Mouse (Mus musculus) right cerebral cortex, postnatal 36 days (tissue): ENCODE data around the gene Rapgef1.
"Not testable (repeated sequence)": the region's sequence is repeated elsewhere in the genome, so short reads cannot be mapped to it uniquely, and the experiment has no call there.

Experiments used
- DNase-seq, 2 experiments: peaks; one replicate each; pipeline ENCODE4 v3.0.0; 2022; ENCODE audit warnings: low spot score in 2 of 2, mixed read lengths in 1 of 2

Gene Rapgef1

GRCm38 (mm10) chr2:29739368-29739767 lies 119.8 kb downstream of the Rapgef1 start:
- DNase-seq: no peak

GRCm38 (mm10) chr2:29741207-29741606 lies 121.7 kb downstream of the Rapgef1 start:
- DNase-seq: no peak

- DNase-seq: no peak
Observed at GRCm38 (mm10) chr2:29744256-29744655, 124.7 kb downstream of the Rapgef1 start.

- DNase-seq: no peak
Observed at GRCm38 (mm10) chr2:29747188-29747782, 127.8 kb downstream of the Rapgef1 start.

- DNase-seq: no peak
Observed at GRCm38 (mm10) chr2:29747852-29748251, 128.3 kb downstream of the Rapgef1 start.

- no peak for DNase-seq
Observed at GRCm38 (mm10) chr2:29748499-29748898, 129.0 kb downstream of the Rapgef1 start.

GRCm38 (mm10) chr2:29751497-29751896 lies 132.0 kb downstream of the Rapgef1 start, which contains the start of gene Gm13420:
Gene Gm13420 (minus strand): TSS chr2:29751685.
- no peak for DNase-seq

GRCm38 (mm10) chr2:29752397-29752796 lies 132.9 kb downstream of the Rapgef1 start:
- DNase-seq: no peak

- DNase-seq: no peak
Observed at GRCm38 (mm10) chr2:29755693-29756092, 136.2 kb downstream of the Rapgef1 start.

- DNase-seq: no peak
Observed at GRCm38 (mm10) chr2:29764831-29765230, 145.3 kb downstream of the Rapgef1 start.

GRCm38 (mm10) chr2:29767976-29768709 lies 148.6 kb downstream of the Rapgef1 start:
- DNase-seq: no peak

- DNase-seq: no peak
Observed at GRCm38 (mm10) chr2:29768901-29769300, 149.4 kb downstream of the Rapgef1 start.

GRCm38 (mm10) chr2:29770162-29770561 lies 150.6 kb downstream of the Rapgef1 start:
- DNase-seq: no peak

GRCm38 (mm10) chr2:29771611-29772461 lies 152.3 kb downstream of the Rapgef1 start:
- DNase-seq: no peak

GRCm38 (mm10) chr2:29773323-29773722 lies 153.8 kb downstream of the Rapgef1 start:
- DNase-seq: no peak

- not testable (repeated sequence) for DNase-seq
Observed at GRCm38 (mm10) chr2:29781256-29781655, 161.7 kb downstream of the Rapgef1 start.

GRCm38 (mm10) chr2:29784290-29784689 lies 164.8 kb downstream of the Rapgef1 start:
- no peak for DNase-seq

GRCm38 (mm10) chr2:29787104-29787917 lies 167.8 kb downstream of the Rapgef1 start, which contains the start of gene Coq4:
Gene Coq4 (plus strand): TSS chr2:29787493.
- peak; percentile 90 to 91 for DNase-seq

- DNase-seq: peak; percentile 86 to 88
Observed at GRCm38 (mm10) chr2:29787937-29788681, 168.6 kb downstream of the Rapgef1 start, which contains the start of gene Trub2. Gene Trub2 (minus strand): TSS chr2:29788502.
